Mouse (Mus musculus): Measurements from ENCODE around the gene Cfap100. TPM values are rescaled to one million over a fixed set of nuclear protein-coding genes. Genes with fewer than 3 reads are reported as not detected.

The Cfap100 gene
- polyA plus RNA-seq, 1 experiment from 2014 or later: 0.82 TPM

DNA sequence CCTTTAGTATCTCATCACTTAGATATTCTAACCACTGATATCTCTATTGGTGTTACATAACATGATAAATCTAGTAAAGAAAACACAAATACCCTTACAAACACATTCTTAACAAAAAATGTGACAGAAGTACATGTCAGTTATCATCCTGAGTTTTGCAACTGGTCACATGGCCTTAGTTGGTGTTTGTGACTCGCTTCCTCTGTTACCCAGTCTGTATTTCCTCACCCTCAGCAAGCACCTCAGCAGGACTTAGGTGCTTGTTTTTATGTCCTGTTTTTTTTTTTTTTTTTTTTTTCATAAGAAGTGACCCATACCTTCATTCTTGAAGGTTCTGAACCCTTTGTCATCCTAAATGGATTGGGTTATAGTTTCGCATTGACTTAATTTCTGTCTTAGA is 50.9 kb downstream of the Cfap100 start:
- H3K4me3 ChIP-seq (ENCODE audit: low read length): no peak overlapping the region
- 89% methylated on average over 2 of the region's 2 CpGs for WGBS
- H3K9me3 ChIP-seq (ENCODE audit: control insufficient read depth, low read length): no peaks in the 10 kb centered on the region
- no peak overlapping the region for H3K4me2 ChIP-seq (ENCODE audit: low read depth, low read length)
- ATAC-seq (ENCODE audit: low read depth): no peak
- H3K27me3 ChIP-seq (ENCODE audit: control insufficient read depth, insufficient read depth, low read depth, low read length): no peaks in the 10 kb centered on the region
- H3K9ac ChIP-seq (ENCODE audit: low read length): no peak overlapping the region
- no peak overlapping the region for H3K27ac ChIP-seq (ENCODE audit: low read length)
- H3K36me3 ChIP-seq (ENCODE audit: control insufficient read depth, insufficient read depth, low read length): peaks cover 49% of the 10 kb centered on the region
- H3K4me1 ChIP-seq (replicated peaks; ENCODE audit: control insufficient read depth, insufficient read depth, low read length): no peaks in the 10 kb centered on the region

DNA sequence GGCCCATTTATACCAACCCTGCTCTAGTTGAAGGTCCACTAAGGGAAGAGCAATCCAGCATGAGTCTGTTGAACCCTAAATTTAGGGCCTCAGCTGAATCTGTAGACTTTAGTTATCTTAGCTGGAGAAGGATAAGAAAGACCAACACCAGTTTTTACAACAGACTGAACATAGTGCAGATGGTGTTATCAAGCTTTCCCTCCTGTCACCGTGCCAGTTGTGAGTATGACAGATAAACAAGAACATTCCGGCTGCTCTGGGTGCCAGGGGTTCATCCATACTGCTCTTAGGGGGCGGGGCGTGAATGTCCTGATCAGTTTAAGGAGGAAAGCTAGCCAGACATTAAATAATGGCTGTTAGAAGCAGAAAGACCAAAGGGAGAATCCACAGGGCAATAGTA is 54.0 kb downstream of the Cfap100 start:
- H3K27ac ChIP-seq (ENCODE audit: low read length): no peak overlapping the region

DNA sequence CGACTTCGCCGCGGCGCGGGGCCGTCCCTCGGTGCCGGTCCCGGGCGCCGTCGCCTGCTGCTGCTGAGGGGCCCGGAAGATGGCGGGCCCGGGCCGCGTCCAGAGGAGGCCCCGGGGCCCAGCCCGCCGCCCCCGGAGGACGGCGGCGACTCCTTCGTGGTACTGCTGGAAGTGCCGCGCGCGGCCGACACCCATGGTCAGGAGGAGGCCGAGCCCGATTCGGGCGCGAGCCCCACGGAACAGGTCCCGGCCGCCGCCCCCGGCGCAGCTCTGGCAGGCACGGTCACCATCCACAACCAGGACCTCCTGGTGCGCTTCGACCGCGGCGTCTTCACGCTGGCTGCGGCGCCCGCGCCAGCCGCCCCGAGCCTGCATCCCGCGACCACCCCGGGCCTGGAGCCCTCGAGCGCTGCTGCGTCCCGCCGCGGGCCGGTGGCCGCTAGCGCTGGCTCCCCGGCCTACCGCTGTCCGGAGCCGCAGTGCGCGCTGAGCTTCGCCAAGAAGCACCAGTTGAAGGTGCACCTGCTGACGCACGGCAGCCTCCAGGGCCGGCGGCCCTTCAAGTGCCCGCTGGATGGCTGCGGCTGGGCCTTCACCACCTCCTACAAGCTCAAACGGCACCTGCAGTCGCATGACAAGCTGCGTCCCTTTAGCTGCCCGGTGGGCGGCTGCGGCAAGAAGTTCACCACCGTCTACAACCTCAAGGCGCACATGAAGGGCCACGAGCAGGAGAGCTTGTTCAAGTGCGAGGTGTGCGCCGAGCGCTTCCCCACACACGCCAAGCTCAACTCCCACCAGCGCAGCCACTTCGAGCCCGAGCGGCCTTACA is 58.7 kb downstream of the Cfap100 start:
- ATAC-seq (ENCODE audit: low read depth): peak; percentile 78
- peak overlapping the region; percentile 91 for H3K4me3 ChIP-seq (ENCODE audit: low read length)
- 0% methylated on average over 58 of the region's 98 CpGs for WGBS

More for the DNA sequence above, 54.0 kb downstream of the Cfap100 start:
- no peaks in the 10 kb centered on the region for H3K27me3 ChIP-seq (ENCODE audit: control insufficient read depth, insufficient read depth, low read depth, low read length)
- H3K9me3 ChIP-seq (ENCODE audit: control insufficient read depth, low read length): no peaks in the 10 kb centered on the region
- ATAC-seq (ENCODE audit: low read depth): no peak
- H3K4me3 ChIP-seq (ENCODE audit: low read length): no peak overlapping the region
- H3K4me2 ChIP-seq (ENCODE audit: low read depth, low read length): no peak overlapping the region
- WGBS: 63% methylated on average over 4 of the region's 4 CpGs
- no peak overlapping the region for H3K9ac ChIP-seq (ENCODE audit: low read length)
- H3K36me3 ChIP-seq (ENCODE audit: control insufficient read depth, insufficient read depth, low read length): peaks cover 26% of the 10 kb centered on the region
- H3K4me1 ChIP-seq (replicated peaks; ENCODE audit: control insufficient read depth, insufficient read depth, low read length): peaks cover 16% of the 10 kb centered on the region

DNA sequence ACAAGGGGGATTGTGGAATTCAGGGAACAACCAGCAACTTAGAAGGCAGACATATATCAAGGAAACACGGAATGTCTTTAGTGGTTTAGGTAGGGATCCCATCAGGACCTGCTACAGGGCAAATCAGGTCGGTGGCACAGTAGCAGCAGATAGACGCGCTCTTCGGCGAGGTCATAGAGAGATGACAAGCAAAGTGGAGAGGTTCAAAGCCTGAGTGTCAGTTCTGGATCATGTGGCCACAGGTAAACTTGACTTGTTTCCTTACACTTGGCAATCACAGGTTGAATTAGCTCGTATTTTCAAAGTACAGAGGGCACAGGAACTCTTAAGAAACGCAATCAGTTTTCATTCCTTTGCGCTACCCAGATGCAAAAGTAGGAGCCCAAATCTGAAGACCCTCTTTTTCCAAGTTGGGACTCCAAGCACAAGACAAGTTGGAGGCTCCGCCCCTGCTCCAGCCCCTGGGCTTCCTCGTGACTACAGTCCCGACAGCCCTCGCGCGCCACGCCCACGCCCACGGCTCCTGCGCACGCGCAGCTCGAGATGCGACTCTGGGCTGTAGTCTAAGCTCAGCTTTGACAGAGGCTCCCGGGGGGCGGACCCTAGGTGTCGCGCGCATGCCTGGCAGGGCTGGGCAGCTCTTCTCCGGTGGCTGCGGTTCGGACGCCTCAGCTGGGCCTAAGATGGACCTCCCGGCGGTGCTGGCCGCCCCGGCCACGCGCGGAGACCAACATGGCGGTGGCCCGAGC is 59.4 kb downstream of the Cfap100 start, which contains the start of gene Zxdc:
Zxdc (plus strand) TSS at position 517 of the 749 bp plus-strand sequence.
- WGBS: 5% methylated on average over 39 of the region's 41 CpGs
- ATAC-seq (ENCODE audit: low read depth): peak; percentile 99
- H3K27ac ChIP-seq (ENCODE audit: low read length): peak within 1 kb of the TSS; percentile 71
- peak within 1 kb of the TSS; percentile 99 for H3K4me2 ChIP-seq (ENCODE audit: low read depth, low read length)
- peaks cover 7% of the 10 kb centered on the region for H3K36me3 ChIP-seq (ENCODE audit: control insufficient read depth, insufficient read depth, low read length)
- H3K9me3 ChIP-seq (ENCODE audit: control insufficient read depth, low read length): no peaks in the 10 kb centered on the region
- H3K4me3 ChIP-seq (ENCODE audit: low read length): peak within 1 kb of the TSS; percentile 91
- peaks cover 16% of the 10 kb centered on the region for H3K4me1 ChIP-seq (replicated peaks; ENCODE audit: control insufficient read depth, insufficient read depth, low read length)
- no peaks in the 10 kb centered on the region for H3K27me3 ChIP-seq (ENCODE audit: control insufficient read depth, insufficient read depth, low read depth, low read length)
- H3K9ac ChIP-seq (ENCODE audit: low read length): peak within 1 kb of the TSS; percentile 90

More for the DNA sequence above, 58.7 kb downstream of the Cfap100 start:
- H3K27me3 ChIP-seq (ENCODE audit: control insufficient read depth, insufficient read depth, low read depth, low read length): no peaks in the 10 kb centered on the region
- peak overlapping the region; percentile 71 for H3K27ac ChIP-seq (ENCODE audit: low read length)
- no peaks in the 10 kb centered on the region for H3K9me3 ChIP-seq (ENCODE audit: control insufficient read depth, low read length)
- H3K4me2 ChIP-seq (ENCODE audit: low read depth, low read length): peak overlapping the region; percentile 99
- H3K4me1 ChIP-seq (replicated peaks; ENCODE audit: control insufficient read depth, insufficient read depth, low read length): peaks cover 16% of the 10 kb centered on the region
- peaks cover 14% of the 10 kb centered on the region for H3K36me3 ChIP-seq (ENCODE audit: control insufficient read depth, insufficient read depth, low read length)
- peak overlapping the region; percentile 90 for H3K9ac ChIP-seq (ENCODE audit: low read length)

DNA sequence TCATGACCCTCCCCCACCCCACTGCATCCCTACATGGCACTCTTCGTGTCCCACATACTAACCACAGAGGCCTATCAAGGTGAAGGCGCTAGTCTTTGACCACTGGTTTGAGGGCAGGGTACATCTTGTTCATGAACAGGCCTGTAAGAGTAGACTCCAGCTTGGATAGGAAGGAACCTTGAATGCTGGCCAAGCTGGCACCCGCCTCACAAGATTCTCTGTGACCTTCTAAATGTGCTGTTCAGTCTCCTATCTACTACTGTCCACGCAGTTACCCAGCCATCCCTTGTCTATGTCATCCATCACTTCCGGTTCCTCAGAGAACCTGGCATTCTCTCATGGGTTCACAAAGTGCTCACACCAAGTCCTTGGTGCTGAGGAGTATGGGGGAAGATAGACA is 65.3 kb downstream of the Cfap100 start:
- Histone ChIP-seq H3K9ac (ENCODE audit: low read length) (no peak overlapping the region), H3K4me1 (replicated peaks; ENCODE audit: control insufficient read depth, insufficient read depth, low read length) (peaks cover 12% of the 10 kb centered on the region), H3K4me3 (ENCODE audit: low read length) (no peak overlapping the region), H3K9me3 (ENCODE audit: control insufficient read depth, low read length) (no peaks in the 10 kb centered on the region), H3K4me2 (ENCODE audit: low read depth, low read length) (no peak overlapping the region), H3K36me3 (ENCODE audit: control insufficient read depth, insufficient read depth, low read length) (no peaks in the 10 kb centered on the region), H3K27ac (ENCODE audit: low read length) (no peak overlapping the region), H3K27me3 (ENCODE audit: control insufficient read depth, insufficient read depth, low read depth, low read length) (no peaks in the 10 kb centered on the region)
- WGBS: 74% methylated on average over 5 of the region's 5 CpGs
- no peak for ATAC-seq (ENCODE audit: low read depth)

DNA sequence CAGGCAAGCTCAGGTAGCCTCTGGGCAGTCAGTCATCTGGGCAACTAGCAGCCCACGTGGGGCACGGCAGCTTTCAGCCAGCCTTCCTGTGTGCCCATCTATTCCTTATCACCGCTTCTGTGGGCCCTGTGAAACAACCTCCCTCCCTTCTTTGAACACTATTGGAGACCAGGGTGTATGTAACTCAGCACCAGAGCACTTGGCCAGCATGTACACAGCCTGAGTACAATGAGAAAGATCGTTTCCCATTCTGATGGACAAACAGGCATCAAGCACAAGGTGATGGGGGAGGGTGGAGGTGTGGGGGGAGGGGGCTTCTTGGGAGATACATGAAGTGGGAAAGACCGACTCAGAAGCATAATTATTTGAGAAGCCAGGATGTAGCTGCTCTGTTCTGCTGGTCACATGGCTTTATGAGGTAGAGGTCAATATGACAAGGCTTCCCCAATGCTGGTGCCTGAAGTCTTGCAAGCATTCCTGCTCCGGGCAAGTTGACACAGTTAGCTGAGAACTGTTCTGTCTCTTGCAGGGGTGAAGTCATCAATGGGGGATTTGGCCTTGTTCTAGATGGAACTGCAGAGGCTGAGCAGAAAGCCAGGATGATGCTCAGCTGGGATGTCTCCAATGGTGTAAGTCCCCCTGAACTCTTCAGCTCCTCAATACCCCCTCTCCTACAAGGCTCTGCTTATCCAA is 67.5 kb downstream of the Cfap100 start:
- 67% methylated on average over 6 of the region's 6 CpGs for WGBS
- Histone ChIP-seq H3K4me2 (ENCODE audit: low read depth, low read length) (no peak overlapping the region), H3K9ac (ENCODE audit: low read length) (no peak overlapping the region), H3K4me3 (ENCODE audit: low read length) (no peak overlapping the region), H3K36me3 (ENCODE audit: control insufficient read depth, insufficient read depth, low read length) (no peaks in the 10 kb centered on the region), H3K4me1 (replicated peaks; ENCODE audit: control insufficient read depth, insufficient read depth, low read length) (peaks cover 15% of the 10 kb centered on the region), H3K27ac (ENCODE audit: low read length) (no peak overlapping the region), H3K9me3 (ENCODE audit: control insufficient read depth, low read length) (no peaks in the 10 kb centered on the region), H3K27me3 (ENCODE audit: control insufficient read depth, insufficient read depth, low read depth, low read length) (no peaks in the 10 kb centered on the region)
- no peak for ATAC-seq (ENCODE audit: low read depth)

- Histone ChIP-seq H3K27me3 (ENCODE audit: control insufficient read depth, insufficient read depth, low read depth, low read length) (no peaks in the 10 kb centered on the region), H3K27ac (ENCODE audit: low read length) (no peak overlapping the region), H3K36me3 (ENCODE audit: control insufficient read depth, insufficient read depth, low read length) (no peaks in the 10 kb centered on the region), H3K4me3 (ENCODE audit: low read length) (no peak overlapping the region), H3K9ac (ENCODE audit: low read length) (no peak overlapping the region), H3K4me1 (replicated peaks; ENCODE audit: control insufficient read depth, insufficient read depth, low read length) (peaks cover 15% of the 10 kb centered on the region), H3K9me3 (ENCODE audit: control insufficient read depth, low read length) (no peaks in the 10 kb centered on the region), H3K4me2 (ENCODE audit: low read depth, low read length) (no peak overlapping the region)
- 27% methylated on average over 7 of the region's 7 CpGs for WGBS
- peak; percentile 67 for ATAC-seq (ENCODE audit: low read depth)
Measured at GRCm38 (mm10) chr6:90360024-90360781, 68.4 kb downstream of the Cfap100 start.

DNA sequence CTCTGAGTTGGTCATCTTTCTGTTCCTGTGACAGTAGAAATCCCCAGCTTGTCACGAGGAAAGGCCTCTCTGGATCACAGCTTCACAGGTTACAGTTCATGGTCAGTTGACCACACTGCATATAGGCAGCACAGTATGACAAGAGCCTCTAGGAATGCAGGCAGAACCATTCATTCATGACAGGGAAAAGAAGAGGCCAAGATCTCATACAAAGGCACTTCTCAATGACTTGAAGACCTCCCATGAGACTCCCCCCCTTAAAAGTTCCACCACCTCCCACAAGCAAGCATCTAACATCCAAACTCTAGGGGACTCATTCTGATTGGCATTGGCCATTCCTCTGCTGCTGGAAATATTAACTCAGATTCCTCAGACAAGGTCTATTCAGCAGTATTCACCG is 69.2 kb downstream of the Cfap100 start:
- H3K9me3 ChIP-seq (ENCODE audit: control insufficient read depth, low read length): no peaks in the 10 kb centered on the region
- H3K27ac ChIP-seq (ENCODE audit: low read length): no peak overlapping the region; the same call in 1 of the 2 replicates
- ATAC-seq (ENCODE audit: low read depth): no peak
- H3K4me2 ChIP-seq (ENCODE audit: low read depth, low read length): no peak overlapping the region
- H3K4me1 ChIP-seq (replicated peaks; ENCODE audit: control insufficient read depth, insufficient read depth, low read length): peaks cover 15% of the 10 kb centered on the region
- no peak overlapping the region for H3K9ac ChIP-seq (ENCODE audit: low read length)
- 63% methylated on average over 2 of the region's 2 CpGs for WGBS
- no peaks in the 10 kb centered on the region for H3K27me3 ChIP-seq (ENCODE audit: control insufficient read depth, insufficient read depth, low read depth, low read length)
- no peak overlapping the region for H3K4me3 ChIP-seq (ENCODE audit: low read length)
- no peaks in the 10 kb centered on the region for H3K36me3 ChIP-seq (ENCODE audit: control insufficient read depth, insufficient read depth, low read length)
